Mouse (Mus musculus) hindbrain, postnatal 0 days (tissue): ENCODE measurements at regions not wholly inside any gene's neighbourhood (a gene's known extent, or its start where the extent isn't known, plus 50 kb on each side); places are given as distances from the start of the nearest gene placed in this dataset.

ENCODE experiments used
- ATAC-seq: fragments of 200-750 bp; cut with Nextera tagmentation; 2 replicates; pipeline ENCODE4 v1.8.0; 2017; ENCODE audit warnings: mild to moderate bottlenecking, moderate TSS enrichment, moderate library complexity
- DNase-seq: peaks from one replicate; pipeline ENCODE4 v3.0.0-alpha.2; 2015; ENCODE audit warnings: low spot score
- H3K27ac ChIP-seq: fragments of 300-500 bp; sonication (generic); 2 replicates; pipeline ENCODE4 v1.5.1; 2014; ENCODE audit warnings: mild to moderate bottlenecking
- H3K27me3 ChIP-seq: fragments of 300-500 bp; sonication (generic); 2 replicates; pipeline ENCODE4 v1.6.1; 2014; ENCODE audit warnings: low read length, mixed read lengths; ENCODE audit not compliant: insufficient read depth
- H3K36me3 ChIP-seq: fragments of 300-500 bp; sonication (generic); 2 replicates; pipeline ENCODE4 v1.6.1; 2014; ENCODE audit warnings: low read length, mixed read lengths; ENCODE audit not compliant: insufficient read depth
- H3K4me1 ChIP-seq: fragments of 300-500 bp; sonication (generic); 2 replicates; pipeline ENCODE4 v1.6.1; 2014; ENCODE audit warnings: antibody characterized with exemption, low read length, mixed read lengths; ENCODE audit not compliant: insufficient read depth
- H3K4me2 ChIP-seq: fragments of 300-500 bp; sonication (generic); 2 replicates; pipeline ENCODE4 v1.6.1; 2014; ENCODE audit warnings: low read depth, mild to moderate bottlenecking, low read length, moderate library complexity, mixed read lengths
- H3K4me3 ChIP-seq: fragments of 300-500 bp; sonication (generic); 2 replicates; pipeline ENCODE4 v1.5.1; 2014; ENCODE audit warnings: low read length
- H3K9ac ChIP-seq: fragments of 300-500 bp; sonication (generic); replicated peaks from 2 replicates; pipeline ENCODE4 v1.6.1; 2014; ENCODE audit warnings: mild to moderate bottlenecking, low read length, moderate library complexity, mixed read lengths
- H3K9me3 ChIP-seq: fragments of 300-500 bp; sonication (generic); 2 replicates; pipeline ENCODE4 v1.6.1; 2016; ENCODE audit warnings: low read length, mixed read lengths
- CTCF ChIP-seq: IDR thresholded peaks from 2 replicates; pipeline ENCODE4 v1.5.1; 2016; ENCODE audit warnings: antibody characterized with exemption, control low read depth, low read depth
- WGBS: fragments of 180-500 bp; shearing (Covaris S2); extraction: QIAGEN DNeasy Blood & Tissue Kit; methylation state at CpG from one replicate; pipeline ENCODE4 v1.1.7; 2014; 5-methylcytosine and 5-hydroxymethylcytosine counted together

- DNase-seq: no peak
- Histone ChIP-seq H3K27me3 (no peaks in the 10 kb centered on the region), H3K4me3 (no peak overlapping the region), H3K4me2 (no peak overlapping the region), H3K9me3 (no peaks in the 10 kb centered on the region), H3K4me1 (no peaks in the 10 kb centered on the region), H3K9ac (no peak overlapping the region), H3K27ac (no peak overlapping the region), H3K36me3 (no peaks in the 10 kb centered on the region)
- 90% methylated on average over 3 of the region's 3 CpGs for WGBS
- no peak for ATAC-seq
- no peak for TF ChIP-seq CTCF
Observed at GRCm38 (mm10) chr8:65443266-65443665, 174.4 kb upstream of the March1 start.

- Histone ChIP-seq H3K4me3 (no peak overlapping the region), H3K9me3 (no peaks in the 10 kb centered on the region), H3K27ac (no peak overlapping the region), H3K27me3 (no peaks in the 10 kb centered on the region), H3K4me2 (no peak overlapping the region), H3K4me1 (no peaks in the 10 kb centered on the region), H3K36me3 (no peaks in the 10 kb centered on the region), H3K9ac (no peak overlapping the region)
- no peak for TF ChIP-seq CTCF
- no peak for DNase-seq
- 75% methylated on average over 6 of the region's 6 CpGs for WGBS
- ATAC-seq: no peak
Observed at GRCm38 (mm10) chr8:65420870-65421269, 196.8 kb upstream of the March1 start.

GRCm38 (mm10) chr8:65417897-65418296 lies 199.8 kb upstream of the March1 start:
- Histone ChIP-seq H3K27ac (no peak overlapping the region), H3K36me3 (no peaks in the 10 kb centered on the region), H3K4me3 (no peak overlapping the region), H3K4me2 (no peak overlapping the region), H3K9ac (no peak overlapping the region), H3K27me3 (no peaks in the 10 kb centered on the region), H3K4me1 (no peaks in the 10 kb centered on the region), H3K9me3 (no peaks in the 10 kb centered on the region)
- ATAC-seq: no peak
- no peak for TF ChIP-seq CTCF
- DNase-seq: no peak
- WGBS: 86% methylated on average over 2 of the region's 2 CpGs

GRCm38 (mm10) chr8:65414201-65414600 lies 203.5 kb upstream of the March1 start:
- Histone ChIP-seq H3K27me3 (no peaks in the 10 kb centered on the region), H3K4me2 (no peak overlapping the region), H3K27ac (no peak overlapping the region), H3K4me1 (no peaks in the 10 kb centered on the region), H3K36me3 (no peaks in the 10 kb centered on the region), H3K9me3 (no peaks in the 10 kb centered on the region), H3K9ac (no peak overlapping the region), H3K4me3 (no peak overlapping the region)
- ATAC-seq: no peak
- no peak for DNase-seq
- WGBS: 81% methylated on average over 7 of the region's 7 CpGs
- no peak for TF ChIP-seq CTCF

- Histone ChIP-seq H3K27ac (no peak overlapping the region), H3K4me2 (no peak overlapping the region), H3K36me3 (no peaks in the 10 kb centered on the region), H3K9ac (no peak overlapping the region), H3K27me3 (no peaks in the 10 kb centered on the region), H3K4me1 (no peaks in the 10 kb centered on the region), H3K9me3 (no peaks in the 10 kb centered on the region), H3K4me3 (no peak overlapping the region)
- WGBS: 75% methylated on average over 2 of the region's 2 CpGs
- no peak for TF ChIP-seq CTCF
- DNase-seq: peak; percentile 26
- ATAC-seq: no peak
Observed at GRCm38 (mm10) chr8:65412291-65412690, 205.4 kb upstream of the March1 start.

DNA sequence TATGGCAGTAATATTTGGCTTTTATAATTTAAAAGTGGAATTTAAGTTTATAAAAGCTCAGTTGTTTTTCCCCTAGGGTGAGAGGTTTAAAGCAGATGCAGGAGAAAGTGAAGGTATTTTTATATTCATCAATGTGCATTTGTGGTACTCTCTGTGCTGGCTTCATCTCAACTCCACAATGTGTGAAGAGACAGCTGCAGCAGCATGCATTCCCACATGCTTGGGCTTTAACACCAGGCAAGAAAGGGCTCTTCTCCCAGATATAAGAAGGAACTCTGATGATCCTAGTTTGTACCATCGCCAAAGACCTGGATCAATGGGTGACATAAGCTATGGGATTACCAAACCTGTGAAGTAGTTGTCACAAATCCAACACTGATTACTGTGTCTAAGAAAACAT lies 221.9 kb upstream of the March1 start:
- DNase-seq (peak; percentile 53), ATAC-seq (0 out of 2 replicates have a peak, but pooled peaks have one; percentile 43)
- Histone ChIP-seq H3K36me3 (no peaks in the 10 kb centered on the region), H3K4me3 (no peak overlapping the region), H3K27ac (no peak overlapping the region), H3K9ac (no peak overlapping the region), H3K4me2 (no peak overlapping the region), H3K27me3 (no peaks in the 10 kb centered on the region), H3K4me1 (no peaks in the 10 kb centered on the region), H3K9me3 (no peaks in the 10 kb centered on the region)
- no peak for TF ChIP-seq CTCF
- 78% methylated on average over 1 of the region's 1 CpGs for WGBS

DNA sequence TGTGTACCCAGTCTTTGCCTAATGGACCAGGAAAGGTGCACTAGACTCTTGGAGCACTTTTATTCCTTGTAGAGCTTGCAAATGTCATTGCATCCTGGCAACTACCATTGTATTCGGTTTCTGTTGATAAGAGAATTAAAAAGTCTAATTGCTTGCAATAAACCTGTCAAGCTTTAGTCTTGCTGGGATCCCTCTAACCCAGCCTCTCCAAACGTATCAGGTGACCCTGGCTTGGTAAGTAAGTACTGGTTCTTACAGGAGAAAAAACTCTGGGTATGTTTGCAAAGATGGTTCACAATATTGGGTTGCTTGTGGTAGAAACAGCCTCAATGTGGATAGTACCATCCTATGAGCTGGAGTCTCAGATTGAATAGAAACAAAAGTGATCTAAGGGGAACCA lies 226.6 kb upstream of the BC030870 start:
- H3K36me3 ChIP-seq: no peaks in the 10 kb centered on the region
- ATAC-seq (no peak), DNase-seq (no peak)
- no peak overlapping the region for H3K9ac ChIP-seq
- H3K4me2 ChIP-seq: no peak overlapping the region
- H3K27ac ChIP-seq: no peak overlapping the region
- no peaks in the 10 kb centered on the region for H3K4me1 ChIP-seq
- no peak overlapping the region for H3K4me3 ChIP-seq
- no peak for TF ChIP-seq CTCF
- WGBS: 65% methylated on average over 2 of the region's 2 CpGs
- H3K27me3 ChIP-seq: no peaks in the 10 kb centered on the region
- no peaks in the 10 kb centered on the region for H3K9me3 ChIP-seq
